Mouse (Mus musculus): ENCODE results near the gene Camkk1.

DNA sequence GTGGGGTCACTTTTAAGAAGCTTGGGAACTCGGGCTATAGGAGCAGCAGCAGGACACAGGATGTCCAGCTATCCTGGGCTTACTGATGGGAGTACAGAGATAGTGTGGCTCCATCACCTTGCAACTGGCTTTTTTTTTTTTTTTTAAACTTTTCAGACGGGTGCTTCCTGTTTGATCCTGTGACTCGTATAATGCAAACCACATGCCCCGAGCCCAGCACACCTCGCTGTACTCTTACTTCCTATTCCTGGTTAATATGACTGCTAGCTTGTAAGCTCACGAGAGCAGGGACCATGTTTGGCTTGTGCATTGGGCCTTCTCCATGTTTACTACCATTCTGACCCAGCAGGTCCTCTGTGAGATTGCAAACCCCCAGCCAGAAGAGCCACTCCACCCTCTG lies 65.5 kb downstream of the Camkk1 start:
- no peak for TF ChIP-seq POLR2A (IDR thresholded peaks at IDR 0.05; ENCODE audit: borderline replicate concordance, extremely low read depth, insufficient read depth, insufficient read length, poor library complexity, severe bottlenecking)
- TF ChIP-seq CTCF (IDR thresholded peaks at IDR 0.05; ENCODE audit: borderline replicate concordance, extremely low read depth, insufficient read depth, insufficient read length), result no peak

All from brain, embryonic 14.5 days (tissue).